Mouse (Mus musculus) small intestine, adult 2 months (tissue): ENCODE measurements around the gene Rab31. TPM values are rescaled to one million over a fixed set of nuclear protein-coding genes. Genes with fewer than 3 reads are reported as not detected.

Experiments
- H3K27ac ChIP-seq: fragments of 200-500 bp; 2 replicates; pipeline ENCODE4 v1.5.1; 2012; ENCODE audit warnings: low read depth, low read length, control low read depth, inconsistent platforms; ENCODE audit not compliant: insufficient read depth
- H3K27me3 ChIP-seq: fragments of 200-500 bp; 2 replicates; pipeline ENCODE4 v1.6.1; 2012; ENCODE audit warnings: mild to moderate bottlenecking, moderate library complexity, low read length, inconsistent platforms; ENCODE audit not compliant: control insufficient read depth, insufficient read depth
- H3K36me3 ChIP-seq: fragments of 200-500 bp; 2 replicates; pipeline ENCODE4 v1.6.1; 2012; ENCODE audit warnings: mild to moderate bottlenecking, low read length, control low read depth, inconsistent platforms; ENCODE audit not compliant: control insufficient read depth, insufficient read depth
- H3K4me1 ChIP-seq: fragments of 200-500 bp; 2 replicates; pipeline ENCODE4 v1.6.1; 2012; ENCODE audit warnings: low read length, inconsistent platforms, mixed read lengths; ENCODE audit not compliant: control insufficient read depth, insufficient read depth, insufficient read length
- H3K4me3 ChIP-seq: fragments of 200-500 bp; 2 replicates; pipeline ENCODE4 v1.5.1; 2012; ENCODE audit warnings: low read depth, mild to moderate bottlenecking, control low read depth, inconsistent platforms, low read length, moderate library complexity
- CTCF ChIP-seq: fragments of 200-500 bp; IDR thresholded peaks from 2 replicates; pipeline ENCODE4 v1.5.1; 2012; ENCODE audit warnings: low read depth, mild to moderate bottlenecking, control low read depth, inconsistent platforms, low read length, moderate library complexity, mixed read lengths; ENCODE audit not compliant: insufficient replicate concordance, insufficient read length; ENCODE audit errors: extremely low read depth
- POLR2A ChIP-seq: fragments of 200-500 bp; IDR thresholded peaks from 2 replicates; pipeline ENCODE4 v1.6.1; 2012; ENCODE audit warnings: low read depth, mild to moderate bottlenecking, control low read depth, inconsistent platforms, low read length, moderate library complexity
- WGBS: fragments of 180-500 bp; shearing (Covaris S2); methylation state at CpG from one replicate; pipeline ENCODE4 v1.1.7; 2018; 5-methylcytosine and 5-hydroxymethylcytosine counted together
- polyA plus RNA-seq: library from polyadenylated mRNA; depleted of rRNA; stranded (reverse); fragments of >200 nt; gene quantifications from 2 replicates; pipeline ENCODE4 v1.2.3, GENCODE M21; 2012; rRNA removed

Gene Rab31
- polyA plus RNA-seq, 1 experiment = 7.8 TPM

- Histone ChIP-seq H3K36me3 (no peaks in the 10 kb centered on the region), H3K4me1 (peaks cover 17% of the 10 kb centered on the region; the same call in 1 of the 2 replicates), H3K27me3 (no peaks in the 10 kb centered on the region), H3K27ac (no peak overlapping the region), H3K4me3 (no peak overlapping the region)
- WGBS = 1% methylated on average over 4 of the region's 4 CpGs
- TF ChIP-seq POLR2A = no peak
- no peak for TF ChIP-seq CTCF
Measured at GRCm38 (mm10) chr17:65611721-65612120, 160.8 kb downstream of the Rab31 start.

GRCm38 (mm10) chr17:65608743-65609142, 163.8 kb downstream of the Rab31 start:
- Histone ChIP-seq H3K27me3 (no peaks in the 10 kb centered on the region), H3K27ac (no peak overlapping the region), H3K36me3 (no peaks in the 10 kb centered on the region), H3K4me3 (no peak overlapping the region), H3K4me1 (peaks cover 17% of the 10 kb centered on the region)
- 26% methylated on average over 5 of the region's 5 CpGs for WGBS
- TF ChIP-seq CTCF (no peak), POLR2A (no peak)

- peaks cover 17% of the 10 kb centered on the region for H3K4me1 ChIP-seq
- no peaks in the 10 kb centered on the region for H3K36me3 ChIP-seq
- WGBS = 43% methylated on average over 2 of the region's 2 CpGs
- no peak for TF ChIP-seq CTCF
- TF ChIP-seq POLR2A = no peak
- H3K4me3 ChIP-seq = no peak overlapping the region
- no peaks in the 10 kb centered on the region for H3K27me3 ChIP-seq
- no peak overlapping the region for H3K27ac ChIP-seq
Measured at GRCm38 (mm10) chr17:65608312-65608687, 164.3 kb downstream of the Rab31 start.

GRCm38 (mm10) chr17:65607574-65608311, 164.8 kb downstream of the Rab31 start:
- no peak for TF ChIP-seq POLR2A
- no peak for TF ChIP-seq CTCF
- Histone ChIP-seq H3K4me1 (peaks cover 17% of the 10 kb centered on the region), H3K27me3 (no peaks in the 10 kb centered on the region), H3K4me3 (no peak overlapping the region), H3K36me3 (no peaks in the 10 kb centered on the region), H3K27ac (no peak overlapping the region)
- 22% methylated on average over 7 of the region's 7 CpGs for WGBS

- 21% methylated on average over 4 of the region's 4 CpGs for WGBS
- Histone ChIP-seq H3K4me1 (peaks cover 18% of the 10 kb centered on the region), H3K27me3 (no peaks in the 10 kb centered on the region), H3K36me3 (no peaks in the 10 kb centered on the region), H3K4me3 (no peak overlapping the region), H3K27ac (no peak overlapping the region)
- TF ChIP-seq POLR2A (no peak), CTCF (no peak)
Measured at GRCm38 (mm10) chr17:65606014-65606413, 166.5 kb downstream of the Rab31 start.

GRCm38 (mm10) chr17:65604892-65605291, 167.7 kb downstream of the Rab31 start:
- Histone ChIP-seq H3K4me1 (peaks cover 18% of the 10 kb centered on the region), H3K27me3 (no peaks in the 10 kb centered on the region), H3K4me3 (no peak overlapping the region), H3K36me3 (no peaks in the 10 kb centered on the region), H3K27ac (no peak overlapping the region)
- TF ChIP-seq POLR2A = no peak
- TF ChIP-seq CTCF = no peak

GRCm38 (mm10) chr17:65604315-65604714, 168.2 kb downstream of the Rab31 start:
- TF ChIP-seq POLR2A (no peak), CTCF (no peak)
- H3K36me3 ChIP-seq = no peaks in the 10 kb centered on the region

More at GRCm38 (mm10) chr17:65604315-65604714, 168.2 kb downstream of the Rab31 start:
- H3K4me3 ChIP-seq = no peak overlapping the region
- H3K27ac ChIP-seq = no peak overlapping the region
- H3K27me3 ChIP-seq = no peaks in the 10 kb centered on the region
- H3K4me1 ChIP-seq = peaks cover 15% of the 10 kb centered on the region

Other genes with a start within 250 kb of the Rab31 start
- gene Tmem232, start 232.0 kb downstream of the Rab31 start, polyA plus RNA-seq = not detected in 2 replicates
- 76.0 and 96.0 TPM in 2 replicates for gene Vapa, start 159.2 kb downstream of the Rab31 start, polyA plus RNA-seq
- not detected in 2 replicates for gene Txndc2, start 130.6 kb downstream of the Rab31 start, polyA plus RNA-seq
- gene Ppp4r1, start 9.8 kb upstream of the Rab31 start, polyA plus RNA-seq = 26.2 and 57.7 TPM in 2 replicates
- gene Ralbp1, start 113.0 kb upstream of the Rab31 start, polyA plus RNA-seq = 17.5 and 34.1 TPM in 2 replicates
- 14.4 and 21.0 TPM in 2 replicates for gene Twsg1, start 178.5 kb upstream of the Rab31 start, polyA plus RNA-seq